Mouse (Mus musculus) hindbrain, embryonic 12.5 days (tissue): ENCODE measurements at regions not wholly inside any gene's neighbourhood (a gene's known extent, or its start where the extent isn't known, plus 50 kb on each side); places are given as distances from the start of the nearest gene placed in this dataset.

Source experiments
- ATAC-seq: fragments of 200-750 bp; cut with Nextera tagmentation; 2 replicates; pipeline ENCODE4 v1.8.0; 2017; ENCODE audit warnings: moderate TSS enrichment; ENCODE audit not compliant: low FRiP score
- H3K27ac ChIP-seq: fragments of 300-500 bp; sonication (generic); 2 replicates; pipeline ENCODE4 v1.5.1; 2016; ENCODE audit warnings: mild to moderate bottlenecking
- H3K27me3 ChIP-seq: fragments of 300-500 bp; sonication (generic); 2 replicates; pipeline ENCODE4 v1.6.1; 2016; ENCODE audit warnings: mild to moderate bottlenecking
- H3K36me3 ChIP-seq: fragments of 300-500 bp; sonication (generic); 2 replicates; pipeline ENCODE4 v1.6.1; 2016; ENCODE audit warnings: mild to moderate bottlenecking
- H3K4me1 ChIP-seq: fragments of 300-500 bp; sonication (generic); 2 replicates; pipeline ENCODE4 v1.6.1; 2016
- H3K4me2 ChIP-seq: fragments of 300-500 bp; sonication (generic); replicated peaks from 2 replicates; pipeline ENCODE4 v1.6.1; 2016; ENCODE audit warnings: mild to moderate bottlenecking
- H3K4me3 ChIP-seq: fragments of 300-500 bp; sonication (generic); 2 replicates; pipeline ENCODE4 v1.5.1; 2016; ENCODE audit warnings: mild to moderate bottlenecking
- H3K9ac ChIP-seq: fragments of 300-500 bp; sonication (generic); 2 replicates; pipeline ENCODE4 v1.6.1; 2016; ENCODE audit warnings: mild to moderate bottlenecking, moderate library complexity
- H3K9me3 ChIP-seq: fragments of 300-500 bp; sonication (generic); replicated peaks from 2 replicates; pipeline ENCODE4 v1.6.1; 2016; ENCODE audit warnings: mild to moderate bottlenecking
- WGBS: fragments of 180-500 bp; shearing (Covaris S2); methylation state at CpG from one replicate; pipeline ENCODE4 v1.1.7; 2016; 5-methylcytosine and 5-hydroxymethylcytosine counted together

DNA sequence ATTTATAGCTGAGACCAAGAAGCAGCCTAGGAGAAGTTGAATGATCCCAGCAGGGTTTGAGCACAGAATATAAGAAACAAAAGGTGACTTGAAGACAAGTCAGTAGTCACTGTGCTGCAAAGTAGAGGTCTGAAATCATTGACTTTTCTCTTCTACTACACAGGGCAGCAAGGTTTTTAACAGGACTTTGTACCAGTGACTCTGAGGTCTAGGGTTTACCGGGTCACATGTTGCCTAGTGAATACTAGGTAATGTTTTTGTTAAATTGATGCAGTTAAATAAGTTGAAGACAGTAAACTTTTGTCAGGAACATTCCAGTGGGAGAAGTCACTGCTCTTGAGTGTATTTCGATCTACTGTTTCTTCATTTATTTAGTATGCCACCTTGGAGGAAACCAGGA is 433.4 kb downstream of the 1700129C05Rik start:
- no peaks in the 10 kb centered on the region for H3K9me3 ChIP-seq
- no peak for ATAC-seq
- no peak overlapping the region for H3K4me2 ChIP-seq
- no peak overlapping the region for H3K27ac ChIP-seq
- H3K9ac ChIP-seq = no peak overlapping the region
- WGBS = 88% methylated on average over 2 of the region's 2 CpGs
- no peaks in the 10 kb centered on the region for H3K27me3 ChIP-seq
- no peak overlapping the region for H3K4me3 ChIP-seq
- no peaks in the 10 kb centered on the region for H3K4me1 ChIP-seq
- H3K36me3 ChIP-seq = no peaks in the 10 kb centered on the region

DNA sequence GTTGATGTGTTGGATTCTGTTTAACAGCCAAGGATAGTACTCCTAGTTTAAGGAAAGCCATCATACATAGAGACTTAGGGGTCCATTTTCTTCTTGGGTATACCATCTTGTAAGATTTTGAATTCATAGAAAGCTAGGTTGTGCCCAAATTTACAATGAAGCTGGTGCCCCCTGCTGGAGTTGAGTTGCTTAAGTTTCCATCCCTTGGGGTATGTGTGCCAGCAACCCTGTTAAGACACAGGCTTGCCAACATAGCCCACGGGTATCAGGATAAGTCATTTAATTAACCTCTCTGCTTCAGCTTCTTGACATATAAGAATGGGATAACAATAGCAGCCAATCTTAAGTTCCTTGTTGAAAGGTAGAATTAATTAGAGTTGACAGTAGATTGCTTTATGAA is 440.9 kb downstream of the 1700129C05Rik start:
- Histone ChIP-seq H3K4me1 (no peaks in the 10 kb centered on the region), H3K4me3 (no peak overlapping the region), H3K27ac (no peak overlapping the region), H3K36me3 (no peaks in the 10 kb centered on the region), H3K27me3 (no peaks in the 10 kb centered on the region), H3K9ac (no peak overlapping the region), H3K9me3 (no peaks in the 10 kb centered on the region), H3K4me2 (no peak overlapping the region)
- no peak for ATAC-seq
- 54% methylated on average over 1 of the region's 1 CpGs for WGBS

DNA sequence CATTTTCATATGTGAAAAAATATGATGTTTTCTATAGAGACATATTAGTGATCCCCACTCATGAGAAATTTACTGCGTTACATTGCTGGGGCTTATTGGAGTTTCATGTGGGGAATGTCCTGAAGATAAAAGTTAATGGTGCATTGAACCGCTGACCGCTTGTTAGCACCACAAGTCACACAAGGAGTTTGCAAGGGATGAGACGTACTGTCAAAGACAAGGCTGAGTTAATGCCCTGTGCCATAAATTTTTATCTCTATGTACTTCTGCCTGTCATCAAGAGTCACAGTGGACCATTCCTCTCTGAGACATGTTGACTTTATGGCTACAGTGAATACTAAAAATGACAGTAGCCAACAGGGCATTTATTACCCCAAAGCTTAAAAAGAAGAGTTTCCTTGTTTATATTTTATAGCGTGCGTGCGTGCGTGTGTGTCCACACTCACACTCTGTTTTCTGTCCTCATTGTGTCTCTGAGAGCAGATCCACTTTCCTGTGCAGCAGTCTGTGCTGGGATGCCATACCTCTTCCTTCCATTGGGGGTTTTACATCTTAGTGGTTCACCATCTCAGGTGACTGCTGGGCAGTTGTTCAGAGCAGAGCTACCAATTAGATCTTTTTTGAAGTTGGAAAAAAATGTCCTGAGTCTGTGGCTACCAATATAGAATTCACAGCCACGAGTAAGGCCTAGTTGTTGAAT is 451.4 kb downstream of the 1700129C05Rik start:
- H3K27ac ChIP-seq = no peak overlapping the region
- no peak overlapping the region for H3K4me2 ChIP-seq
- no peaks in the 10 kb centered on the region for H3K36me3 ChIP-seq
- H3K9ac ChIP-seq = no peak overlapping the region
- no peak overlapping the region for H3K4me3 ChIP-seq
- H3K4me1 ChIP-seq = no peaks in the 10 kb centered on the region
- no peaks in the 10 kb centered on the region for H3K27me3 ChIP-seq
- ATAC-seq = no peak
- WGBS = 91% methylated on average over 9 of the region's 9 CpGs
- H3K9me3 ChIP-seq = no peaks in the 10 kb centered on the region

DNA sequence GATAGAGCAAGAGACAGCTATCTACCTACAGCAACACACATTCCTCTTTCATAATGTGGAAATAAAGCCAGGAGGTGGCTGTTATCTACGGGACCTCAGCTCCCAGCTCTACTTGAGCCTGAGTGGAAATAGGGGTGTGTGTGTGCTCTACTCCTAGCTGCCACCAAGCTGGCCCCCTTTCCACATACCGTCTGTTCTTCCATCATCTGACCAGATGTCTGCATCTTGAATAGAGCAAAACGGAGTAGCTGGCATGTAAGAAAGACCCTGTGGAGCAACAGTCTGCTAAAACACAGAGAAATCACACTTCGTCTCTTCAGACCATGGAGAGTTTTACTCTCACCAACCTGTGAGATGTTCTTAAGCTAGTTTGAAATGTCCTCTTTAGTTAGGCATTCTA is 454.9 kb downstream of the 1700129C05Rik start:
- H3K36me3 ChIP-seq = no peaks in the 10 kb centered on the region
- no peak overlapping the region for H3K9ac ChIP-seq
- H3K4me3 ChIP-seq = no peak overlapping the region
- no peaks in the 10 kb centered on the region for H3K27me3 ChIP-seq
- no peak for ATAC-seq
- H3K4me2 ChIP-seq = no peak overlapping the region
- 83% methylated on average over 4 of the region's 4 CpGs for WGBS
- H3K4me1 ChIP-seq = no peaks in the 10 kb centered on the region
- H3K9me3 ChIP-seq = no peaks in the 10 kb centered on the region
- H3K27ac ChIP-seq = no peak overlapping the region

DNA sequence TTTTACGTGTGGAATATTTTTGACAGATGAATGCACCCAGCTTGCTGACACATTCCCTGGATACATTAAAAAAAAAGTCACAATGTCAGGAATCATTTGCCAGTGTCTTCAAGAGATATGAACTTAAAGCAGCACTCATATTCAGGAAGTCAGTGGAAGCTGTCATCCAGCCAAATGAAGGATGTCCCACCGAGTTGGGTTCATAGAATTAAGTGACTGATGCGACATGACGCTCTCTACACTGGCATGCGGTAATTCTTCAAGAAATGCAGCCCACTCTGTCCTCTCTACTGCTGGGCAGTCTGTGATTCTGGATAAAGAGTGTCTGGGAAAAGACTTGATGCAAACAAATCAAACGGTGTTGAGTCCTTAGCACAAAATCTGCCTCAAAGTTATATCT is 463.9 kb downstream of the 1700129C05Rik start:
- 75% methylated on average over 6 of the region's 6 CpGs for WGBS
- no peak overlapping the region for H3K27ac ChIP-seq
- no peaks in the 10 kb centered on the region for H3K27me3 ChIP-seq
- H3K9ac ChIP-seq = no peak overlapping the region
- ATAC-seq = no peak
- H3K4me1 ChIP-seq = peaks cover 2% of the 10 kb centered on the region; the same call in 1 of the 2 replicates
- no peaks in the 10 kb centered on the region for H3K9me3 ChIP-seq
- H3K4me3 ChIP-seq = no peak overlapping the region
- no peak overlapping the region for H3K4me2 ChIP-seq
- H3K36me3 ChIP-seq = no peaks in the 10 kb centered on the region

DNA sequence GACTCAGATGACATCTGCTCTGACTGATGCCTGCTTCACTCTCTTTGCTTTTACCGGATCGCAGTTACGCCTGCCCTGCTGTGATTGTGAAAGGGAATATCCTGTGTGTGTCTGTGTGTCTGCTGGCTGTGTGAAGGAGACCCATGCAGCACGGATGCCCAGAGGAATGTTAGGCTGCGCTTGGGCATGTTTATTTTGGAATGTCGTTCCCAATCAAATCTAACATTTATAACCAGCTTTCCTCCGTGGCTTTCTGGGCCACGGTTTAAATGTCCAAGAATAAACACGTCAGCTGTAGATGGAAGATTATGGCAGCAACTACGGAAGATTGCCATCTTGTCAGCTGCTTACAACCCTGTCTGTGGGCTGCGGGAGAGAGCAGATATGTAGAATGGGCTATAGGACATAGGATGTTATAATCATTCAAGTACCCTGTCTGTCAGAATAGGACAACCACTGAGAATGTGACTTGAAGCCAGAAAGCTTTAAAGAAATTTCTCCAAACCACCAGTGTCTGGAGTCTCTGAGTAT is 464.5 kb downstream of the 1700129C05Rik start:
- Histone ChIP-seq H3K27me3 (no peaks in the 10 kb centered on the region), H3K9ac (no peak overlapping the region), H3K4me1 (peaks cover 2% of the 10 kb centered on the region; the same call in 1 of the 2 replicates), H3K9me3 (no peaks in the 10 kb centered on the region), H3K36me3 (no peaks in the 10 kb centered on the region), H3K4me3 (no peak overlapping the region), H3K27ac (no peak overlapping the region), H3K4me2 (no peak overlapping the region)
- no peak for ATAC-seq
- 55% methylated on average over 11 of the region's 11 CpGs for WGBS

DNA sequence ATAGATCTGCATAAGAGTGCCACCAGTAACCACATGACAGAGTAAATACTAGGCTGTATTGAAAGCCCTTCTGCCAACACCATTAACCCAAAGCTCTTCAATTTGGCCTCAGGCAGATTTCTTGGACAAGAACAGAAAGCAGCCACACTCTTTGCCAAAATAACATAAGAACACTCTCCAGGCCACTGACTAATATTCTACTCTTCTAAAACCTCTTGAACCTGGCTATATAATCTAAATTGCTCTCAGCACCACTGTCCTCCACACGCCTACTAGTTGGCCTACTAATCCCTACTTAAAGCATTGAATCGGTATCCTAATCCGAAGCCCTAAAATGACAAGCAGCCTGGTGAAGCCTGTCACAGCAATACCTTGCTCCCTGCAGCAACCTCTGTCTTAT is 467.5 kb downstream of the 1700129C05Rik start:
- Histone ChIP-seq H3K9me3 (no peaks in the 10 kb centered on the region), H3K4me1 (peaks cover 2% of the 10 kb centered on the region; the same call in 1 of the 2 replicates), H3K27me3 (no peaks in the 10 kb centered on the region), H3K36me3 (no peaks in the 10 kb centered on the region), H3K9ac (no peak overlapping the region), H3K4me3 (no peak overlapping the region), H3K27ac (no peak overlapping the region), H3K4me2 (no peak overlapping the region)
- 93% methylated on average over 3 of the region's 3 CpGs for WGBS
- ATAC-seq = no peak

DNA sequence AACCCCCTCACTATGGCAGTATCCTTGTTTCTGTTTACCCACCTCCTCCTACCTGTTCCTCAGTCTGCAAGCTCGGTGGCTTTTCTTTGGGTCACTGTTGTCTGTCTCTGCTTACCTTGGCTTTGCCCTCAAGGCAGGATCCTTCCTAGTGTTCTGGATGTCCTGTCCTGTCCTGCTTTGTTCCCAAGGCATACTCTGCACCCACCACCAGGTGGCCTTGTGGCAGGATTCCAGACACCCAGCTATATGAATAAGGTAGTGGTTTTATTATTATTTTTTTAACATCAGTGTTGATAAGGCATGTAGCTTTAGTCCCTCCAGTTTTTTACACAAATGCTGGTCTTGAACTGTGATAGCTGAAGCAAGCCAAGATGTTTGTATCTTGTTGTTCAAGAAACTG is 478.7 kb downstream of the 1700129C05Rik start:
- H3K27ac ChIP-seq = no peak overlapping the region
- no peak overlapping the region for H3K9ac ChIP-seq
- H3K4me1 ChIP-seq = 0 out of 2 replicates have a peak, but pooled peaks cover 4% of the 10 kb centered on the region
- H3K4me2 ChIP-seq = no peak overlapping the region
- WGBS = 50% methylated on average over 1 of the region's 1 CpGs
- no peaks in the 10 kb centered on the region for H3K27me3 ChIP-seq
- ATAC-seq = no peak
- no peaks in the 10 kb centered on the region for H3K9me3 ChIP-seq
- H3K4me3 ChIP-seq = no peak overlapping the region
- H3K36me3 ChIP-seq = no peaks in the 10 kb centered on the region

DNA sequence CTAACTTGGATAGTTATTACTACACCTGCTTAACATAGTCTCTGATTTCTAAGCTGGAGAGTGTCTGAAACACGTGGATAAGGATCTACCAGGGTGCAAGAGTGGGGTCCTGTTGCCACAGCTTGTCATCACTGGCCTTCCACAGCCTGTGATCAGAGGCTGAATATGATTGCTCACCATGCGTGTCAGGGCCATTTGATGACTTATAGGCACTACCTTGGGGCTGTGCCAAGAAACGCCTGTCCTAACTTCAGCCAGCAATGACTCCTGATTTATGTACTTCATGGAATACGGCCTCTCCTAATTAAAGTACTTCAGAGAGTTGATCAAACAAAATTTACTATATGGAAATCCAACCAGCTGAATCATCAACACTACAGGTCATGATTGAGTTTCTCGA is 480.1 kb downstream of the 1700129C05Rik start:
- Histone ChIP-seq H3K9me3 (no peaks in the 10 kb centered on the region), H3K9ac (no peak overlapping the region), H3K27me3 (no peaks in the 10 kb centered on the region), H3K4me3 (no peak overlapping the region), H3K27ac (no peak overlapping the region), H3K36me3 (no peaks in the 10 kb centered on the region), H3K4me2 (no peak overlapping the region), H3K4me1 (0 out of 2 replicates have a peak, but pooled peaks cover 4% of the 10 kb centered on the region)
- ATAC-seq = no peak
- WGBS = 81% methylated on average over 5 of the region's 5 CpGs

DNA sequence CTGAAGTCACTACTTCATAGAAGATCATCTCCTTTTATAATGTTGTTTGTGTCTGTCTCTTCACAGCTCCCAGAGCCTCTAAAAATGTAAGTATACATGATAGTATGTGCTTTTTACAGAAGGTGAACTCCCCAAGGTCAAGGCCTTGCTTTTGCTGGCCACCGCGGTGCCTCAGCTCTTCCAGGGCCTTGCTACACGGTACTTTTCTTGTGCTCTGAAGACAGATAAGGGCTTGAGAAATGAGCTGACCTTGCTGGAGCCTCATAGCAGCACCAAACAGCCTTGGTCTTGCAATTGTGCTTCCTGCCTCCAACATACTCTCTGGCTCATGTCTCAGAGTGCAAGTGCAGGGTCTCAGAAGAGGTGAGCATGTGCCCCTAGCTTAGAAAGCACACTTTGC is 481.3 kb downstream of the 1700129C05Rik start:
- H3K27me3 ChIP-seq = no peaks in the 10 kb centered on the region
- 79% methylated on average over 3 of the region's 3 CpGs for WGBS
- H3K36me3 ChIP-seq = no peaks in the 10 kb centered on the region
- no peaks in the 10 kb centered on the region for H3K9me3 ChIP-seq
- peaks cover 4% of the 10 kb centered on the region; the same call in 1 of the 2 replicates for H3K4me1 ChIP-seq
- H3K4me2 ChIP-seq = no peak overlapping the region
- no peak overlapping the region for H3K27ac ChIP-seq
- no peak overlapping the region for H3K9ac ChIP-seq
- no peak overlapping the region for H3K4me3 ChIP-seq
- ATAC-seq = no peak

DNA sequence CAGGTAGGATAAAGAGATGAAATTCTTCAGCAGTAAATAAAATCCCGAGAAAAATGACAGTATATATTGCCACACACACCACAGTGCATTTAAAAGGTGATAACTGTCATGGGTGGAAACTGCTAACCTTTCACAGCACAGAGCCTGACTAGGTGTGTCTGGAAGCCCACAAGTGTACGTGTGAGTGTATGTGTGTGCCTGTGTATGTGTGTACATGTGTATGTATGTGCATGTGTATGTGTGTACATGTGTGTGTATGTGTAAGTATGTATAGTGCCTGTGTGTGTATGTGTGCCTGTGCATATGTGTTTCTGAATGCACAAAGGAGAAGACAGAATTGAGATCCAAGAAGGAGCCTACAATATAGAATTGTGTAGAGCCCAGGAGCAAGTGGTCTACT is 485.4 kb downstream of the 1700129C05Rik start:
- 45% methylated on average over 2 of the region's 2 CpGs for WGBS
- peaks cover 3% of the 10 kb centered on the region; the same call in 1 of the 2 replicates for H3K4me1 ChIP-seq
- H3K4me2 ChIP-seq = no peak overlapping the region
- no peaks in the 10 kb centered on the region for H3K27me3 ChIP-seq
- no peak overlapping the region; the same call in 1 of the 2 replicates for H3K27ac ChIP-seq
- no peaks in the 10 kb centered on the region for H3K9me3 ChIP-seq
- H3K36me3 ChIP-seq = no peaks in the 10 kb centered on the region
- H3K9ac ChIP-seq = no peak overlapping the region
- no peak overlapping the region for H3K4me3 ChIP-seq
- ATAC-seq = no peak

DNA sequence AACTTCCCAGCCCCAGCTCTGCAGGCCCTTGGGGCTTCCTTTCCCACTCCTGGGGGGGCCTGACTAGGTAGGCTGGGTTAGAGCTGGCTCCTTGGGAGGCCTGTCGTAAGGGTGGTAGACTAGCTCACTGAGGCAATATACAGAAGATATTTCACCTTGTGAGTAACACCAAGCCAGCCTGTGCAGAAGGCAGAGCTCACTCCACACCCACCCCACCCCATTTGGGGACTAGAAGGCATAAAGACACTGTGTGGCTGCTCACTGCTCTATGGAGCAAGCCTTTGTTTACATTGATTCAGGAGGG is 485.8 kb downstream of the 1700129C05Rik start:
- Histone ChIP-seq H3K4me1 (peaks cover 3% of the 10 kb centered on the region; the same call in 1 of the 2 replicates), H3K9me3 (no peaks in the 10 kb centered on the region), H3K4me2 (no peak overlapping the region), H3K9ac (no peak overlapping the region), H3K4me3 (no peak overlapping the region), H3K27ac (no peak overlapping the region; the same call in 1 of the 2 replicates), H3K36me3 (no peaks in the 10 kb centered on the region), H3K27me3 (no peaks in the 10 kb centered on the region)
- 8% methylated on average over 1 of the region's 1 CpGs for WGBS
- no peak for ATAC-seq
